Mouse (Mus musculus): ENCODE results near the gene Hspb8.

DNA sequence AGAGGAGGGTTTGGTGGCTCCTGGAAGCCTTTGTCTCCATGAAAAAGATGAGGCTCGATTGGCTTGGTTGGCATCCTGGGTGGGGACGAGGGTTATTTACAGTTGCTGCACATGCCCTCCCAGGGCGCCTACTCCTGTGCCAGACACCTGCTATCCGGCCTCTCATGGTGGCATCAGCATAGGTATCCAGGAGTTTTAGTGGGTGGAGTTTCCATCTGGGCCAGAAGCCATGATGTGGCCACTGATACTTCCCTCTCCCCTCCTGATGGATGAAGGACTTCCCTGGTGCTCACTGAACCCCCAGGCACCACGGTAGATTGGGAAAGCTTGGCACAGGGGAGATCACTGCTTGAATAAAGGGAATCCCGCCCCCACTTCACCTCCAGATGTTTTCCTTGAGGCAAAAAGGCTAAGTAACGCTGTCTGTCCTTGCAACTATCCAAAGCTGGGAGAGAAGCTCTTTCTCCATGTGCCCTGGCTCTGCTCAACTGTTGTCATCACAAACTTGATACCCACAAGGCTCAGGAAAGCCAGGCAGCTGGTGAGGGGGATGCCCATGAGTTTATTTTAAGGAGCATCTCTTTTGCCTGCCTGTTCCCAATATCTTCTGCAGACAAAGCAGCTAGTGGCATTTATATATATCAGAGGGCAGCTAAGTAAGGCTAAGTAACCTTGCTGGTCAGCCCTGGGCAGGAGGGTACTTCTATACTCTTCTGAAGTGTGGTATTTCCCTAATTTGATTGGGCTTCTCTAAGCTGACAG, 20.2 kb upstream of the Hspb8 start:
- TF ChIP-seq POLR2A (IDR thresholded peaks at IDR 0.05; ENCODE audit: control insufficient read depth in 1 of 2, insufficient read depth in 1 of 2, low read depth in 1 of 2, low read length in 2 of 2, poor library complexity in 1 of 2) = no peak
- TF ChIP-seq POLR2AphosphoS2 (IDR thresholded peaks at IDR 0.05; ENCODE audit: low read length) = no peak
- TF ChIP-seq SMC3 (IDR thresholded peaks at IDR 0.05; ENCODE audit: low read depth, low read length) = no peak
- no peak for TF ChIP-seq CTCF (IDR thresholded peaks at IDR 0.05 in 2 of 3, conservative IDR thresholded peaks at IDR 0.05 in 1 of 3; ENCODE audit: control insufficient read depth in 1 of 3, insufficient read depth in 1 of 3, low read depth in 2 of 3, low read length in 3 of 3, poor library complexity in 1 of 3, severe bottlenecking in 1 of 3)
- no peak for TF ChIP-seq SIN3A (IDR thresholded peaks at IDR 0.05; ENCODE audit: low read length)
- TF ChIP-seq ZMIZ1 (IDR thresholded peaks at IDR 0.05; ENCODE audit: low read depth, low read length) = no peak
- no peak for TF ChIP-seq ZKSCAN1 (IDR thresholded peaks at IDR 0.05; ENCODE audit: low read depth, low read length)
- no peak for TF ChIP-seq EP300 (IDR thresholded peaks at IDR 0.05; ENCODE audit: low read depth in 1 of 2, low read length in 2 of 2)
- no peak for TF ChIP-seq TBP (IDR thresholded peaks at IDR 0.05; ENCODE audit: low read depth, low read length)
- no peak for TF ChIP-seq CHD1 (IDR thresholded peaks at IDR 0.05; ENCODE audit: low read depth, low read length)
- no peak for TF ChIP-seq BHLHE40 (IDR thresholded peaks at IDR 0.05; ENCODE audit: borderline replicate concordance, low read depth, low read length)

Data from MEL (cell line).